Mouse (Mus musculus): ENCODE results near the gene Myadml2.

The Myadml2 gene

DNA sequence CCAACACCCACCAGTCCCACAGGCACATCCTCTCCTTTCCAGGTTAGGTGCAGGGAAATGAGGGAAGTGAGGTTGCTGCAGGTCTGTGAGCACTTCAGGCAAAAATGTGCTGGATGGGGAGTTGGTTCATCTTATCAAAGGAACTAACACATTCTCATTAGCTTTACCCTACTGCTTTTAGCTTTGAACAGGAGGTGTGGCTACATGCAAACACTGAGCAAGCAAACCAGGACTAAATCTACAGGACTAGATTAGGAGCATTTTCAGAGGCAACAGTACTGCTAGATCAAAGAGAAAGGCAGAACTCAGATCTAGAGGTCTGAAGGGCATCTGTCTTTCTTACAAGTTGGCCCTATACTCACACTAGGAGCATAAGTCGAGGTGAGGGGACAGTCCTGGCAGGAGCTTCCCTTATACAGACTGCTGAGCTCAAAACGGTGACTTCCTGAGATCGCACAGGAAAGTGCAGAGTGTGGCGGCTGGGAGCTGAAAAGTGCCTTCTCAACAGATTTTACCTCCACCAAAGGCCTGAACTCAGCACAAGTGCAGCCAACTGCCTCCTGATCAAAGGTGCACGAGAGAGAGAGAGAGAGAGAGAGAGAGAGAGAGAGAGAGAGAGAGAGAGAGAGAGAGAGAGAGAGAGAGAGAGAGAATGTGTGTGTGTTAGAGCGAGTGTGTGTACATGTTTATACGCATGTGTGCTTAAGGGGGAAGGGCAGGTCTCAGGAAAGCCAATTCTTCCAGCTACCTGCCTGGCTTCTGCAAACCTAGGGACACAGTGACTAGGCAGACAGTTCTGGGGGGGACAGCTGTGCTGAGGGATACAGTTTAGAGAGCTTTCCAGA lies 16.9 kb downstream of the Myadml2 start:
- no peak for ATAC-seq (ENCODE audit: insufficient number of reproducible peaks, low FRiP score, low TSS enrichment)

GRCm38 (mm10) chr11:120630401-120630871 lies 17.5 kb downstream of the Myadml2 start:
- no peak for ATAC-seq (ENCODE audit: insufficient number of reproducible peaks, low FRiP score, low TSS enrichment)

DNA sequence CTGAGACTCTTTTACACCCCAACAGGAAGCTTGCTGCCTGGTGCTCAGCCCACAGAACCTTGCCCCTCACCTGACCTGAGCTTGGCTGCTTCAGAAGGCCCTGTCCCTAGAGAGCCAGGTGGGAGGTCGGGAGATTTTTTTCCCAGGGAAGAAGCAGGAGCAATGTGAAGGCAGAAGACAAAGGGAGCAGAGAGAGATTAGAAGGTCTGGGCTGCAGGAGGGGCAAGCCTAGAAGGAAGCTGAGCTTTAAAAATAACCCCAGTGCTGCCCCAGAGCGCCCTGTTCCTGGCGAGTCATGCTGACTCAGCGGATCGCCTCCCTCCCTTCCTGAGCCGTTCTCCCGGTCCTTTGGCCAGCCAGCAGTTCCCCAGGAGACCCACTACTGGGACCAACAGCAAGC lies 18.0 kb downstream of the Myadml2 start:
- ATAC-seq (ENCODE audit: insufficient number of reproducible peaks, low FRiP score, low TSS enrichment): no peak

- ATAC-seq (ENCODE audit: insufficient number of reproducible peaks, low FRiP score, low TSS enrichment): no peak
Measured at GRCm38 (mm10) chr11:120629341-120629730, 18.6 kb downstream of the Myadml2 start.

GRCm38 (mm10) chr11:120628601-120629340 lies 19.2 kb downstream of the Myadml2 start:
- no peak for ATAC-seq (ENCODE audit: insufficient number of reproducible peaks, low FRiP score, low TSS enrichment)

- no peak for ATAC-seq (ENCODE audit: insufficient number of reproducible peaks, low FRiP score, low TSS enrichment)
Measured at GRCm38 (mm10) chr11:120627468-120628300, 20.3 kb downstream of the Myadml2 start.

DNA sequence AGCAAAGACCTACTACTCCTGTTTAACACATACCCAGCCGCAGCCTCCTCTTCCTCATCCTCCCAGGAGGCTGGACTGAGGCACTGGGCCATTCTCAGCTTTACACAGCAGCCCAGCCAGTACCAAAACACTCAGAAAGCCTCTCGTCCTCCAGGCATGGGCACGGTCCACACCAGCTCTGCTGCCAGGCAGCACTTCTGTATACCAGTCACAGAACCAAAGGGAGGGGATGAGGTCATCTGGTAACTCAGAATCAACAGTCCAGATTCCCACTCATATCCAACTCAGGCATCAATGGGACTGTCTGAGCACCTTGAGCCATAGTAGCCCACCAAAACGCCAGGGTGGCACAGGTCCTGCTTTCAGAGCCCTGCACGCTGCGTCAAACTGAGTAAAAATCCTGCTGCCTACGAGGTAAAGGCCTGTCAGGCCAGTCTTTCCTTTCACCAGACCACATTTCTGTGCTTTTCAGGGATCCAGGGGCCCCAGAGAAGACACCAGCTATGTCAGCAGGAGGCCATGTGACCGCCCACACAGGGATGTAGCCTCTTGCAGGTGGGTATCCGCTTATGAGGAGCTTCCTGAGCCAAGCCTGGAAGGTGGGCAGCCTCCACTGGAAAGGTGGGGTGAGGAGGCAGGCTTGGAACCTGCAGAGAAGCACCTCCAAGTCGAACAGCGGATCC lies 21.0 kb downstream of the Myadml2 start:
- no peak for ATAC-seq (ENCODE audit: insufficient number of reproducible peaks, low FRiP score, low TSS enrichment)

DNA sequence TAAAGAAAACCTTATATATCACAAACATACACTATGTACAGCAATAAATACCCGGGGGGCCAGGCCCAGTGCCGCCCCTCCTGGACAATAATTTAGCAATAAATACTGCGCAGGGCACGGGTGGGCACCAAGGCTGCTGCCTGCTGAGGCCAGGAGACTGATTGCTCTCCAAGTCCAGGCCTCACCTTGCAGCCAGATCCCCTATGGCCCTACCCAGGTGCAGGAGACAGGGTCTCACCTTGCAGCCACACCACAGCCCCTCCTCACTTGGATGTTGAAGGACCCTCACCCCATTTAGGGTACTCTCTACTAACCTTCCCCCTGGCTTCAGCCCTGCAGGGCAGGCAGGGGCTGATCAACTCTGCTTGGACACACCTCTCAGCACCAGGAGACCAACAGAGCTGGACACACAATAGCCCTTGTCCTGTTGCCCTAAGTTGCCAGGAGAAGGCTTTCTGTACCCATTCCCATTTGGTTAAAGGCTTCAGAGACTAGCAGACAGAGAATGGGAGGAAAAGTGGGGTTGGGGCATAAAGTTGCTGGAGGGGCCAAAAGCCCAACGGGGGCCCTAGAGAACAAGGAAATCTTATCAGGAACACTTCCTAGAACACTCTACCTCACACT lies 22.7 kb downstream of the Myadml2 start, which contains the start of gene Sirt7:
Sirt7 (minus strand) TSS at position 89 of the 624 bp plus-strand sequence.
- ATAC-seq (ENCODE audit: insufficient number of reproducible peaks, low FRiP score, low TSS enrichment): no peak

- ATAC-seq (ENCODE audit: insufficient number of reproducible peaks, low FRiP score, low TSS enrichment): peak; percentile 72; the same call in 1 of the 2 replicates
Measured at GRCm38 (mm10) chr11:120624680-120625111, 23.3 kb downstream of the Myadml2 start.

DNA sequence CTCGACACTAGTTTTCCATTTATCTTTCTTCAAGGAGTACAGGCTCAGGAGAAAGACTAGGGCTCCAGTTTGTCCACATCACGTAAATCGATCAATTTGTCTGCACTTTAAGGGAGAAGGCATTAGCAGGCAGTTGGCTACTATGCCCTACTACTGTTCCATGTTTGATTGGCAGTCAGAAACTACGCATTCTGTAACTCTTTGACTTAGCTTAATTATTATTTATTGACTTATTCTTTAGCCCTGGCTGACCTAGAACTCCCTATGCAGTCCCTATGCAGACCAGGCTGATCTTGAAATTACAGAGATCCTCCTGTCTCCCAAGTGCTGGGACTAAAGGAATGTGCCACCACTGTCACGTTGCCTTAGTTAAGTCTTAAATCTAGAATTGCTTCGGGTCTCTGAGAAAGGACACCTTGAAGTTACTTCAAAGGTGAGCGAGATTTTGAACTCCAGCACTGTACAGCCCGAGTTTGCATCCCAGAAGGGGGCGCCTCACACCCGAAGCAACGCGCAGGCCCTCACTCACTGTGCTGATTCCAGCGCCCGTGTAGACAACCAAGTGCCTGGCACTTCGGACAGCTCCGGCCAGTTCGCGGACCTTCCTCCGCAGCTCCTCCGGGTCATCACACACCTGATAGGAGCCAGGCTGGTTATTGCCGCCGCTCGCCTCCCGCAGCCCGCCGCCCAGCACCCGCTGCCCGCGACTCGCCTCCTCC lies 23.8 kb downstream of the Myadml2 start:
- ATAC-seq (ENCODE audit: insufficient number of reproducible peaks, low FRiP score, low TSS enrichment): peak; percentile 64; the same call in 1 of the 2 replicates

- no peak for ATAC-seq (ENCODE audit: insufficient number of reproducible peaks, low FRiP score, low TSS enrichment)
Measured at GRCm38 (mm10) chr11:120622805-120623204, 25.2 kb downstream of the Myadml2 start.

DNA sequence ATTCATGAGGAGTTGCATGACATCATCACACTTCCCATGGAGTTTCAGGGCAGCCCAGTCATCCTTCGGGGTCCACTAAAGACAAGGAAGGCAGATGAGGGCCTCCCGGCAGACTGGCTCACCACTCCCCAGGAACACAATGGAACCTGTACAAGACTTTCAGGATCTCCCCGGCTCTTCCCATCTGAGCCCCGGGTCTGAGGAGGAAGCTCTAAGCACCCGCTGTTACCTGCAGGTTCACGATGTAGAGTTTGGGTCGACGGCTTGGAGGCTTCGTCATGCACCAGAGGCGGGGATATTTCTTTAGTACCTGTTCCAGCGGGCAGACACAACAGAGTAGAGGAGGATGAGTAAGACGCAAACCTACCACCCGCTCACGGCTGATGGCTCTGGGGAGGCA lies 27.8 kb downstream of the Myadml2 start:
- no peak for ATAC-seq (ENCODE audit: insufficient number of reproducible peaks, low FRiP score, low TSS enrichment)

DNA sequence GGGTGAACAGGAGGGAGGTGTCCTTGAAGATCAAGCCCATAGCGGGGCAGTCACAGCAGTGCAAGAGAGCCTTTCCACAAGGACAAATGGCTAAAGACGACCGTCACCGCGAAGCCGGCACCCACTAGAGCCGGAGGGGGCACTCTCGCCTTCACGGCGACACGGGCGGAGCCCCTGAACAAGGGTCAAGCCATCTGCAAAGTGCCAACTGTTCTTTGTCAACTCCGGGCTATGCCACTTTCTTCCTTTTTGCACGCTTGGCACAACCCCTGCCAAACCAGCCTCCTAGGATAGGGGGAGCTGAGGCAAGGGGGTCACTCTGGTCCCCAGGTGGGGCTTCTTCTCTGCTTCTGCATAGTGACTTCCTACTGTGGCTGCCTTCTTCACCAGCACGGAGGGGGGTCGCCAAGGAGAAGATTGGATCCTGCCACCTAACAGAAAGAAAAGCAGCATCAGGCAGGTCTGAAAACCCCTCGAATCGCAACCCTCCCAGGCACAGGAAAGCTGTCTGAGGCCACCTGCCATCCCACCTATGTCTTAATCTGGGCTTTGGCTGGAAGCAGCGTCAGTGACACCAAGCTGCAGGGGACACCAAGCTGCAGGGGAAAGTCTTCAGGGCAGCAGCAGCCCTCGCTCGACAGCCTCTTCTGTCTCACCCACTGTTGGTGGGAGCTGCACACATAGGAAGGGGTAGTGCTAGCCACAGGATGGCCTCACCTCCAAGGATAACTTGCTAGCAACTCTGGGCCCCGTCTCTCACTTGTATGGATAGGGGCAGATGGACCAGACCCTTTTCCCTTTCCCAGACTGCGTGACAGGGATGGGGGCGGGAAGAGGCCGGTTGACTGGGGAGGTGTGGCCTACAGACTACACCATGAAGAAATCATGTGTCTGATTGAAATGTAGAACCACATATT lies 29.1 kb downstream of the Myadml2 start:
- no peak for ATAC-seq (ENCODE audit: insufficient number of reproducible peaks, low FRiP score, low TSS enrichment)

DNA sequence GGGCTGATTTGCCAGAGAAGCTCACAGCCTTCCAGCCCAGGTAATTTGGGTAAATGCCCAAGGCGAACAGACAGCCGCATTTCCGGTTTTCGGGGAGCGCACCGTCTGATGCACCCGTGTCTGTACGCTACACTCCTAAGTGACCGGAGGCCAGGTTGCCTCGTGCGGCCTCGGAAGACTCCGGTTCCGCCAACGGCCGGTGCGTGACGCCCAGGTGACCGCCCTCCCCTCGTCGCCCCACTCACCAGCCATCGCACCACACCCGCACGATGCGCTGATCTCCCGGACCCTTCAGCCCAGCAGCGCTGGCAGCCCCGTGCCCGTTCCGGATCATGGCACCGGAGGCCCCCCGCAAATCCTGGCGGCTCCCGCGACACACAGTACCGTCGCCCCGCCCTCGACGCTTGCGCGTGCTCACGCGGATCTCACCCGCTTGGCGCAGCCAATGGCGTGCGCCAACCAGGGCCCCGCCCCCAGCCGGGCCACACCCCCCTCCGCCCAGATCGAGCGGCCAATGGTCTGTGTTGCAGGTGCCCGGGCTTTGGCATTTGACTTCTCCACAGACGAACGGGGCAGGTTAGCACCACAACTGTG lies 30.3 kb downstream of the Myadml2 start, which contains the start of gene Pcyt2:
Pcyt2 (minus strand) TSS at position 418 of the 594 bp plus-strand sequence.
- peak; percentile 57 for ATAC-seq (ENCODE audit: insufficient number of reproducible peaks, low FRiP score, low TSS enrichment)

DNA sequence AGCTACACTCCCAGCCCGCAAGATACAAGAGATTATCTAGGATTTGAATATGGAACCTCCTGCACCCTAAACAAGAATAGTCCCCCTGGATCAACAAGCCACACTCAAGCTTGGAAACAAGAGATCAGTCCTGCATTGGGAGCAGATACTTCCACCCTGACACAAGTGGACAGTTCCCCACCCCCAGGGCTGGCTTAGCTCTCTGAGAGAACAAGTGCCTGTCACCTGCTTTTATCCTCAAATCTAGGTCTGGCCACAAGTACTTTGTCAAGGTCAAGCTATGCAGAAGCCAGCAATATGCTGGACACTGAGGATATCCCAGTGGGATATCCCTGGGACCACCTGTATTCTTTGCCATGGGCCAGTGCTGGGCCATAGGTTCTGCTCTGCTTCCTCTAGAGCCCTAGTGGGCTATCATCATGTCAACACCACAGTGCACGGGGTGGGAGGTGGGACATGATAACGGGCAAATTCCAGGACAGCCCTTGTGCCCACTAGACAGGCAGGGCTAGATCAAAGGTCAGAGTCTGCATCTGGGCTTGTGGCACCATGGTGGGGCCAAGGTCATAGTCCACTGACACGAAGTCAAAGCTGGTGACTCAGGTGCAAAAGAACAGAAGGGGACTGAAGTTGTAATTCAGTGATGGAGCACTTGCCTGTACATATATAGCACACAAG lies 31.2 kb downstream of the Myadml2 start:
- no peak for ATAC-seq (ENCODE audit: insufficient number of reproducible peaks, low FRiP score, low TSS enrichment)

- ATAC-seq (ENCODE audit: insufficient number of reproducible peaks, low FRiP score, low TSS enrichment): no peak
Measured at GRCm38 (mm10) chr11:120615606-120616203, 32.3 kb downstream of the Myadml2 start.
